Mouse (Mus musculus): Measurements from ENCODE around the gene Rnf130. TPM values are rescaled to one million over a fixed set of nuclear protein-coding genes. Genes with fewer than 3 reads are reported as not detected.
"Not testable (repeated sequence)": the region's sequence is repeated elsewhere in the genome, so short reads cannot be mapped to it uniquely, and the experiment has no call there.

Rnf130 gene
- total RNA-seq, 2 experiments from 2014 or later = 41.3 to 51.8 TPM

DNA sequence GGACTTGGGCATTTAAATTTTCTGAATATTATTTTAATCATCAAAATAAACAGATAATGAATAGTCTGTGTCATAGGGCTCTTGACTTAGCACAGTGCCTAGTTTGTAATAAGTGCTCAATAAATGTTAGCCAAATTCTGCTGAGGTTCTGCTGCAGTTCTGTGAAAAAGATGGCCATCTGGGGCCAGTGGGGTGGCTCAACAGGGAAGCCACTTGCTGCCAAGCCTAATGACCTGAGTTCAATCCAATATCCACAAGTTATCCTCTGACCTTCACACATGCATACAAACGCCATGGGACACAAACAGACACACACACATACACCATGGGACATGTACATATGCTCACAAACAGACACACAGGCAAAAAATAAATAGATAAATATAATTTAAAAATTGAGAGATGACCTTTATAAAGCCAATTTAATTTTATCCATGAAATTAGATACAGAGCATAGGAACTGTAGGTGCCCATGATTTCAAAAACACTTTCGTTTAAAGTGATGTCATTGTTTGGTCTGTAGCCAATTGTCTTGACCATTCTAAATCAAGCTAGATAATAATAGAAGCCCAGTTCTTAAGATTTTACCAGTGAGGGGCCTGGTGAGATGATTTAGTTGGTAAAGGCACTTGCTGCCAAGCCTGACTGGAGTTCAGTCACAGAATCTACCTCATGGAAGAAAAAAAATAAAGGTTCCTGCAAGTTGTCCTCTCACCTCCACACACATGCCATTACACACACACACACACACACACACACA is 75.6 kb downstream of the Rnf130 start:
- DNase-seq = no peak
- intact Hi-C loops (cut with DNase I) = no loop called here
- TF ChIP-seq CTCF (IDR thresholded peaks at IDR 0.05) = no peak
- H3K27ac ChIP-seq = no peak overlapping the region
- H3K4me3 ChIP-seq = no peak overlapping the region

DNA sequence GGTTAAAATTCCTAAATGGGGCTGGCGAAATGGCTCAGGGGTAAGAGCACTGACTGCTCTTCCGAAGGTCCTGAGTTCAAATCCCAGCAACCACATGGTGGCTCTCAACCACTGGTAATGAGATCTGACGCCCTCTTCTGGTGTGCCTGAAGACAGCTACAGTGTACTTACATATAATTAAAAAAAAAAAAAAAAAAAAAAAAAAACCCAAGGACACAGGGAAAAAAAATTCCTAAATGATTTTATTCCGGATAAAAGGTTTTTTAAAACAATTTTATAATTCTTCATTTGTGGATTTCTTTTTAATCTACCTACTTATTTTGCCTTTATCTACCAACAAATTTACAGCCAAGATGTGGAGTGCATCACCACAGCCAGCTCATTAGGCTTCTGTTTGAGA is 76.8 kb downstream of the Rnf130 start:
- DNase-seq; intact Hi-C loops (cut with DNase I); H3K4me3 ChIP-seq; H3K27ac ChIP-seq: not testable (repeated sequence)

DNA sequence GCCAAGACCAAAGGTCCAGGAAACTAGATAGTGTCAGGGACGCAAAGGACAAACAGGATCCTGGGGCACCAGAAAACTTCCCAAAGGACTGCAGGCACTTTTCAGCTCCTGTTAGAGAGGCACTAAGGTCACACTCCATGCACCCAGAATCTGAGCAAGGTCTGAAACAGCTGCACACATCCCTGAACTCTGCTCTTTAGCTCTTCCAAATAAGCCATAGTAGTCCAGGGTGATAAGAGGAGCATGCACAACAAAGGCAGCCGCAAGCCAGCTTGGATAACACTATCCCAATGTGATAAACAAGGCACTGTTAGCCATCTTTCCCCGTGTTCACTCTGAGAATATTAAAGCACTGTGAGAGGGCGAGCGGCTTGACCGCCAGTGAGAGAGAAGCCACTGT is 78.9 kb downstream of the Rnf130 start:
- H3K27ac ChIP-seq = no peak overlapping the region
- TF ChIP-seq CTCF (IDR thresholded peaks at IDR 0.05) = no peak
- intact Hi-C loops (cut with DNase I) = no loop called here
- no peak for DNase-seq
- H3K4me3 ChIP-seq = no peak overlapping the region

DNA sequence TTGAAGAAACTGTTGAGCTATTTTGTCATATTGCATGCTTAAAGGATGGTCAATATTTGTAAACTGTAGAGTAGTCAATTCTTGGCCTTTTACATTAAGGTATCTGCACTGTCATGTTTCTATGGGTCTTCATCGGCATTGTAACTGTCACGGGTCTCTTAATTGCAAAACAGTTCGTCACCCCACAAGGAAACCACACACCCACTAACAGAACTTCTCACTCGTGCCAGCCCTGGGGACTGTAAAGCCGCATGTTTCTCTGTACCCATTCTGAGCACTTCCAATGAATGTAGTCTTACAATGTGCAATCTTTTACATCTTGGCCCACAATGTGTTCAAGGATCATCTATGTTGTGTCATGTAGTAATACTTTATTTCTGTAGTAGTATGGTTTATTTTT is 80.1 kb downstream of the Rnf130 start:
- intact Hi-C loops (cut with DNase I) = no loop called here
- no peak for TF ChIP-seq CTCF (IDR thresholded peaks at IDR 0.05)
- Histone ChIP-seq H3K27ac (no peak overlapping the region), H3K4me3 (no peak overlapping the region)
- DNase-seq = no peak

DNA sequence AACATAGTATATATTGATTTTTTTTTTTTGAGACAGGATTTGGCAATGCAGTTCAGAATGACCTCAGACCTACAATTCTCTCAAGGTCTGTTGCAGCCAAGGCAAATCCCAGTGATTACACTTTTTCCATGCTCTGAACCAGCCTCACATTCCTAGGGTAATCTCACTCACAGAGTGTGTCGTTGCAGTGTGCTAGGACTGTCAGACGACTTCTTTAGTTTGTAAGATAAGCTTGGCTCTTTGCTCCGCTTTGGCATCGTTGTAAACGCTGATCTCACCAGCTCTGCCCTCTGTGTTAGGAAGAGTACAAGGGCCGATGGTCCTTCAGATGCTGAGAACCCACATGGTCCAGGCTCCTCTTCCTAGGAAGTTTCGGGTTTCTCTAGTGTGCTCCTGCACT is 80.9 kb downstream of the Rnf130 start:
- TF ChIP-seq CTCF (IDR thresholded peaks at IDR 0.05) = no peak
- Histone ChIP-seq H3K27ac (no peak overlapping the region), H3K4me3 (no peak overlapping the region)
- intact Hi-C loops (cut with DNase I) = no loop called here
- DNase-seq = no peak

DNA sequence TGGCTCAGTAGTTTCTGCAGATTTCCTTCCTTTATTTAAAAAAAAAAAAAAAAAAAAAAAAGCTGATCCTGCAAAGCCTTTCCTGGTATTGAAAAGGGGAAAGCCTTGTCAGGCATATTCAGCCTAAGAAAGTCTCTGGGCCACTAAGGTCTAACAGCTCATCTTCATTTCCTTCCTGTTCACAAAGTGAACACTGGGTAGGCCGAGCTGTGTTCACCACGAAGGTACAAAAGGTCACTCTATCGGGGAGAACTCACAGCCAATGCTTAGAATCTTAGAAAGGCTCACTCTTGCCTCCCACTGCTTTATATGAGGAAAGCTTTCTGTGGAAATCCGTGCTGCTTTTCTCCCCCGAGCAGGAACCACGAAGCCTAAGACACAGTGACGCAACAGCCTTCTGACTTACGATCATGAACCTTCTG is 83.7 kb downstream of the Rnf130 start:
- no peak for DNase-seq
- intact Hi-C loops (cut with DNase I) = no loop called here
- no peak for TF ChIP-seq CTCF (IDR thresholded peaks at IDR 0.05)
- Histone ChIP-seq H3K4me3 (no peak overlapping the region; the same call in 1 of the 2 replicates), H3K27ac (peak overlapping the region; percentile 77)

DNA sequence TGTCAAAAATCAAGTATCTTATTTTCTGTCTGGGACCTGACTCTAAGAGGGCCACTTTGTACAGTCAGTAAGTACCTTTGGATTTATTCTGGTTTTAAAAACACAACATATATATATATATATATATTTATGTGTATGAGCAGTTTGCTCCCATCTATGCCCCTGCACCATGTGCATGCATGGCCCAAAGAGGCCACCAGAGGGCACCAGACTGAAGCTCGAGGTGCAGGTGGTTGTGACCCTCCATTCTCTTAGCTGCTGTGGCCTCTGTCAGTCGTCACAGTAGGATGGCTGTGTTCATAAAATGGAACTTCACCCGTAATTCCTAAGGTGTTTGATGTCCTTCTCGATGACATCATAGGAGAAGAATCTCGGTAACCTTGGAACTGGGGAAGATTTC is 89.2 kb downstream of the Rnf130 start:
- TF ChIP-seq CTCF (IDR thresholded peaks at IDR 0.05) = peak; percentile 93; the same call in 1 of the 2 replicates
- Histone ChIP-seq H3K4me3 (no peak overlapping the region), H3K27ac (no peak overlapping the region)
- intact Hi-C loops (cut with DNase I) = no loop called here
- DNase-seq = peak; percentile 81

DNA sequence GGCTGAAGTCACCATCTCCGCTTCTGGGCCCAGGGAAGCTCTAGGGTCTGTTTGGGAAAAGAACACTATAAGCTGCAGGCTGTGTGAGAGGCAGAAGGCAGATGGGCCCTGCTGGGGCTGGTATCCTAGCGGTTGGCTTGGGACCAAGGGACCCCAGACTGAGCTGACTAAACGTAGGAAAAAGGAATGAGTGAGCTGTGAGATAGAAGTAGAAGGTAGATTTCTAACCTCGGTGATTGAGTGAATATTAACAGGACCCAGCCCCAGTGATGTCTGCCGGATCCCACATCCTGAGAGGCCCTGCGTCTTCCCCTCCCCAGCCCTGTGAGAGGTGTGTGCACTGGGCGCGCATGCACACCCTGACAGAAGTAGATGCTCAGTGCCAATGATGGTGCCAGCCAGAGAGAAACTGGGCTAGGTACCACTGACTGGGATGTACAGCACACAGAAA is 97.5 kb downstream of the Rnf130 start:
- TF ChIP-seq CTCF (IDR thresholded peaks at IDR 0.05) = no peak
- intact Hi-C loops (cut with DNase I) = no loop called here
- Histone ChIP-seq H3K4me3 (no peak overlapping the region), H3K27ac (no peak overlapping the region)
- DNase-seq = no peak

DNA sequence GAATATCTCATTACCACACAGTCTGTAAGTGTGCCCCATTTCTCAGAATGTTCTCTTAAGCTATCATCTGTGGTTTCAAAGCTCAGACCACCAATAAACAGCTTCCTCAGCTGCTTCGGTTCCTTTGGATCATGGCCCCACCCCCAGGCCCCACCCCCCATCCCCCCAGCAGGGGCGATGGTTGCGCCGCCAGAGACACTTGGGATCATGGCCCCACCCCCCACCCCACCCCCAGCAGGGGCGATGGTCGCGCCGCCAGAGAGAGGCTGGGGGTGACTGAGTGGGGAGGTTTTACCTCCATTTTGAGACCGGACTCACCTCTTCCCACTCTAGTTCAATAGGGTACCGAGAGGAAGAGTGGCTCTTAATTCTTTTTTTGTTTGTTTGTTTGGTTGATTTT is 102.6 kb downstream of the Rnf130 start:
- no peak for DNase-seq
- no peak overlapping the region for H3K4me3 ChIP-seq
- intact Hi-C loops (cut with DNase I) = no loop called here
- no peak overlapping the region for H3K27ac ChIP-seq
- no peak for TF ChIP-seq CTCF (IDR thresholded peaks at IDR 0.05)

DNA sequence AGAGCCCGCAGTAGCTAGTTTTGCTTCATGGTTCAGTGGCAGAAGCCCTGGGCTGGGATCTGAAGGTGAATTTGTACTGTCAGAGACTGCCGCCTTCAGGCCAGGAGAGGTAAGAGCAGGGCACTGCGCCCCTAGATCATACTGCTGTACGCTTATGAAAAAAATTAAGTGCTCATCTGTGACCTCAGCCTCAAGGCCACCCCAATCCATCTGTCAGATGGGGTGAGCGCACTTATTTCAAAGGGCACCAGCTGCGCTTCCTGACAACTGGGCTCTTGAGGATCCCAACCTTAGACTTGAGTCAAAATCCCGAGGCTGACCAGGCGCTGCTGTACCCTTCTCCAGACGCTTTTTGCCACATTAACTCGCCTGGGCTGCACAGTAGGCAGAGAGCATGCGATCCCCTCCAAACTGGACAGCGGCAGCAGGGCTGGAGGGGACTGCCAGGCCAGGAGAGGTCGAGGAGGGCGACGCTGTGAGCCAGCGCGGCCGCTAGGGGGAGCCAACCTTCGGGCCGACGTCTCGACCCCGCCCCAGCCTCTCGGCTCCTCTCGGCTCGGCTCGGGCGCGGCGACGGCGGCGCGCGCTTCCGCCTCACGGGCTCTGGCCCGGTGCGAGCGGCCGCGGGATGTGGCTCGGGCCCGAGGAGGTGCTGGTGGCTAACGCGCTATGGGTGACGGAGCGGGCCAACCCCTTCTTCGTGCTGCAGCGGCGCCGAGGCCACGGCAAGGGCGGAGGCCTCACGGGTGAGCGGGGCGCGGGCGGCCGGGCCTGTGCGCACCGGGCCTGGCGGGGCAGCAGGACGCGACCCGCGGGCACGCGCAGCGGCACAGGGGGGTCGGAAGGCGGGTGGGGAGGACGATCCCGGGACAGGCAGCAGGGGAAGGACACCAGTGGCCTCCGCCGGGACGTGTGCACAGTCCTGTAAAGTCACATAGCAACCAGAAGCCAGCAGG is 105.9 kb downstream of the Rnf130 start, which contains the start of gene Tbc1d9b:
Gene Tbc1d9b (plus strand): TSS at position 586 of the 956 bp plus-strand sequence.
- peak within 1 kb of the TSS; percentile 75 for H3K4me3 ChIP-seq
- peak within 1 kb of the TSS; percentile 98 for H3K27ac ChIP-seq
- peak; percentile 95 for DNase-seq
- intact Hi-C loops (cut with DNase I) = loop anchor here (2.0 to 5.0 kb wide), 3 partner anchors 44 to 144 kb away; partner anchors contain the start of gene Mrnip
- peak; percentile 69 for TF ChIP-seq CTCF (IDR thresholded peaks at IDR 0.05)

DNA sequence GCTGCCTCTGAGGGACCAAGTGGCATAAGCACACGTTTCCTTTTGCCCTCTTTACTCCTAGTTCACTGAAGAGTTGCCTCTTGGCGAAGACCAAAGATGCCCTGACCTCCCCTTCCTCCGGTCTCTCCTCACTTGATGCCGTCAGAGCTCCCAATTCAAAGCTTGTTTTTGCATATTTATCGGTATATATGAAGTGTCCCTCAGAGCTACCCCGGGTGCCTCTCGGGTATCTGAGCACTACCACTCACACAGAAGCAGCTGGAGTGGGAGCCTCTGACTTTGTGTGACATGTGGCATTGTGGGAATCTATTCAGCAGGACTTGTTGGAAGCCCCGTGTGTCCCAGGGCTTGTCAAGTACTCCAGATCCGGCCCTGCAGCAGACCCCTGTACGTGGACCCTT is 106.7 kb downstream of the Rnf130 start:
- no peak for TF ChIP-seq CTCF (IDR thresholded peaks at IDR 0.05)
- peak overlapping the region; percentile 75 for H3K4me3 ChIP-seq
- DNase-seq = no peak
- H3K27ac ChIP-seq = peak overlapping the region; percentile 98
- intact Hi-C loops (cut with DNase I) = loop anchor here (2.0 to 5.0 kb wide), 3 partner anchors 43 to 145 kb away; partner anchors contain the start of gene Mrnip

DNA sequence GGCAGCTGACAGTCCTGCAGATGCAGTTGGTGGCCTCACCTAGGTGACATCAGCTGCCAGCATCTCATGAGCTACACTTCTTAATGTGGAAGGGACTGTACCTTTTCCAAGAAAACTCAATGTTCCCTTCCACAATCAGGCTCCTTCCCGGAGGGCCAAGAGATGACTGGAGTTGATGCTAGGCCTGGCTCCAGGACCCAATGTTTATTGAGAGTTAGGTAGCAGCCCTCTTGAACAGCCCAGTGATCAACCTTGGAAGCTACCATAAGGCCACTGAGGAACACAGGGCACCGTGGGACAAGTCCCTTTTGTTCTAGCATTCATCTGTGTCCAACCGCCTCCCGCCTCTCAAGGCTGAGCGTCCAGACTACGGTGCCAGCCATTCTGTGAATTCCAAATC is 107.1 kb downstream of the Rnf130 start:
- DNase-seq = no peak
- intact Hi-C loops (cut with DNase I) = loop anchor here (5.0 kb wide), 1 partner anchor 110 kb away; no protein-coding TSS in a partner anchor
- Histone ChIP-seq H3K27ac (peak overlapping the region; percentile 98), H3K4me3 (peak overlapping the region; percentile 75)
- no peak for TF ChIP-seq CTCF (IDR thresholded peaks at IDR 0.05)

Measured in gastrocnemius, adult 2 months (tissue).